Mouse (Mus musculus) layer of hippocampus, postnatal 36 days (tissue): ENCODE measurements around the gene Prmt2. TPM values are rescaled to one million over a fixed set of nuclear protein-coding genes. Genes with fewer than 3 reads are reported as not detected.
A peak's percentile ranks its signal among the peaks of the same experiment; 100 is the strongest.

Source experiments
- DNase-seq, 2 experiments: peaks; one replicate each; pipeline ENCODE4 v3.0.0; 2022
- microRNA-seq, 2 experiments: library from miRNA; unstranded; fragments of <30 nt; microRNA quantifications; one replicate each; pipeline ENCODE4 v1.2.0; 2021
- total RNA-seq, 2 experiments: library from RNA; stranded (reverse); gene quantifications; 2 replicates each; pipeline ENCODE4 v1.2.3; 2021

Gene Prmt2
- total RNA-seq, 2 experiments from 2014 or later = 75.6 to 83.2 TPM

DNA sequence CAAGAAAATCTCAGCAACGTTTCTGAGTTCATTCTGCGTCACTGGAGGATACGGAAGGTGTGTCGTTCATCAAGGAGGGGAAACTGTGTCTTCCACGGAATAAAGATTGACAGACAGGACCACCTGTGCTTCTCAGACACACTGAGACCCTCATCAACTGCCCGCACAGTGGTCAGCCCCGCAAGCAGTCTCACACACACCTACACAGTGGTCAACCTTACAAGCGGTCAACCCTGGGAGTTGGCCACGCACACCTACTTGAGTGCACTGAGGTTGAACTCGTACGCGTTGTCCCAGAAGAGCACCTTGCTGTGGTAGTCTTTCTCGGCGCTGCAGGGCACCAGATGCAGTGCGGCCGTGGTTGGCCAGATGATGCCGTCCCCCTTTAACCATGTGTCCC lies 20.6 kb downstream of the Prmt2 start:
- DNase-seq = no peak

DNA sequence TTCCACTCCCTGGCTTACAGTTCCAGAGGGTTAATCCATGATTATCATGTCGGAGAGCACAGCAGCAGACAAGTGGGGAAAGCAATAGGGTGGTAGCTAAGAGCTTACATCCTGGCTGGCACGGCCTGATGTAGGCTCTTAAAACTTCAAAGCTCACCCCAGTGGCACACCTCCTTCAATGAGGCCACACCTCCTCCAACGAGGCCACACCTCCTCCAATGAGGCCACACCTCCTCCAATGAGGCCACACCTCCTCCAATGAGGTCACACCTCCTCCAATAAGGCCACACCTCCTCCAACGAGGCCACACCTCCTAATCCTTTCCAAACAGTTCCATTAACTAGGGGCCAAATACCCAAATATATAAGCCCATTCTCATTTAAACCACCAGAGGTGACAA lies 23.5 kb downstream of the Prmt2 start:
- no peak for DNase-seq

DNA sequence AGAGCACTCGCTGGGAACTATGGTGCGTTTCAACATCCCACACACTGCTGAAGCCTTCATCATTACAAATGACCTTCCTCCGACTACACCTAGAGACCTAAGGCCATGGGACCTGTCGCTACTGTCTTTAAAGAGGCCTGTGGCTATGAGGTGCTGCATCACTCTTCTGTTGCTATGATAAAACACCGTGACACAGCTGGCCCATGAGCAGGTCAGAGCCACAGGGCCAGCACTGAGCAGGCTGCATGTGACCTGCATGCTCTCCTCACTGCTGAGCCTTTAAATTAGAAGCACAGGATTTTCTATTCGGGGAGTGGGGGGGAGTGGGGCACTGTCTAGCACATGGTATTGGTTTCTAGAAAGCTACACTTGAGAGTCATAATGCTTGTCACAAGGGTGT lies 25.5 kb downstream of the Prmt2 start:
- DNase-seq = no peak

DNA sequence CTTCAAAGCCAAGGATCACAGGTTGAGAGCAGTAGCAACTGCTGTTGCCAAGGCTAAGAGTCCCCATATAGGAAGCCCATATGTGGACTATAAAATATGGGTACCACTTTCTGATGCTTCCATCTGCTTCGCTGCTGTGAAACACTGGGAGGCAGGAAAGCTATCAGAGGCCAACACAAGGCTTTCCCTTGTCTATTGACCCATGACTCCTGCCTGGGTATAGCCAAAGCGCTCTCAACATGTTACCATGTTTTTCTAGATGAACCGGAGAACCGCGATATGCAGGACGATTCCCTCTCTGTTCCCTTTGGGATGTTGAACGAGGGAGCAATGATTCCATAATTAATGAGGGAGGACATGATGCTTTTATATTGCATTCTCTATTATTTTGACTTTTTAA lies 26.9 kb downstream of the Prmt2 start:
- no peak for DNase-seq

DNA sequence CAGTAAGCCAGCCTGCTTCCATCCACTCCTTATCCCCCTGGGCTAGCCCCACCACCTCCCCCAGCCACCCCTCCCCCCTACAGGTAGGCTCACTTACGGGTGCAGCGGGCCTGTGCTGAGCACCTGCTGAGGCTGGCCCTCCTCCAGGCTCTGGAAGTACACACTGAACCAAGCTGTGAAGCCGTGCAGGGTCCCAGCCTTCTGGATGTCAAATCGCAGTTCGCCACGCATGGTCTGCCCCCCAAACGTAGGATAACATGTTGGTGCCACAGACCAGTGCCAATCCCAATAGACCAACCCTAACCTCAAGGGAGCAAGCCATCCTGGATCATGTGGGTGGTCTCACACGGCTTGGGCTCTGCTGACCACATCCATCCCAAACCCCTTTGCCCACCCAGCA lies 28.4 kb downstream of the Prmt2 start:
- DNase-seq = no peak

DNA sequence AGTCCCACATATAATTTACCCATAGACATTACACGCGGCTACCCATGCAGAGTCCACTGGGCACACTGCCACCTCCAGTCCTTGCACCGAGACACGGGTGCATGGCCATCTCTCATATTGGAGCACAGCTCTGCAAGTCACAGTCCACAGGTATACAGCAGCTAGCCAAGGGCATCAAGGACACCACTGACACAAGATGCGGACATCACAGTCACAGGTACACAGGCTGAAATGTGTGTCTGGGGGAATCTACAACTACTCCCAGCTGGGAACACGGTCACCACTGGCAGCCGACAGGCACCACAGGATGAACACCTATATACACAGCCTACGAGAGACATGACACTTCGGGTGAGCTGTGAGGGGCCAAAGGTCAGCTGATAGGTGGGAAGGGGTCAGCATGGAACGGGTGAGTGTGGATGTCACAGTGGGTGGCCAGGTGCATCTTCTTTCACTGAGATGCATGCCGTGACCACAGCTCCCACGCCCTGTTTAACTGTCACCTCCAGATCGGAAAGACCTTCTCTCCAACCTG lies 30.3 kb downstream of the Prmt2 start:
- no peak for DNase-seq

DNA sequence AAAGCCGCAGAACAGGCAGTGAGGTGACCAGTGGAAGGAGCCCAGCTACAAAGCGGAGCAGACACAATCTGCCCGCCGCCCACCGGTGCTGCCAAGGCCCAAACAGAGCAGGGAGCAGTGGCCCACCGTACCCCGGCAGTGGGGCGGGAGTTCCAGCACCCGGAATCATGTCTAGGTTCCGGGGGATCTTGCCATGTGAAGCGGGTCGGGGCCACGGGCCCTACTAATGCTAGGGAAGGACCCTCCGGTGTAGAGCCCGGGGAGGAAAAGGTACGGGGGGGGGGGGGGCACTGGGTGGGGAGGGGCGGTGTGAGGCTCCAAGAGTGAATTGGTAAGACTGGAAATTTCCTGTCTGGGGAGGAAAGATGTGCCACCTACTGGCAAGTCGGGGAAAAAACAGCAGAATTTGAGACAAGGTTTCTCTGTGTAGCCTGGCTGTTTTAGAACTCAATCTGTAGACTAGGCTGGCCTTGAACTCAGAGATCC lies 33.8 kb downstream of the Prmt2 start:
- DNase-seq = peak in 1 of 2 experiments; percentile 32

DNA sequence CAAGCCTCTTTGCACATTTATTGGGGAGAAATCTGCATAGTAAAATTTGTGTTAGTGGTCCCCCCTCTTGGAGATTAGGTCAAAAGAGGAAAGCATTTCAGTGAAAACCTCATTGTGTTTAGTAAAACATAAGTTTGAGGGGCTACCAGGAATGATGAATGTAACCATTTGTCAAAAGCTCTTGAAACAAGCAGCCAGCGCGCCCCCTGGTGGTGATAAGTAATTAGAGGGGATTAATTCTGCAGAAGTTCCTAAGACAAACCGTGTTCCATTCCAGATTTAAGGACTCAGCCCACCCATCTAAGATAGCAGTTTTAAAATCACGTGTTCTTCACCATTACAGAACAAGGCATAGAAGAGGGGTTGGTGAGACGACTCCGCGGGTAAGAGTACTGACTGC lies 35.7 kb downstream of the Prmt2 start:
- DNase-seq = peak; percentile 35 to 64

DNA sequence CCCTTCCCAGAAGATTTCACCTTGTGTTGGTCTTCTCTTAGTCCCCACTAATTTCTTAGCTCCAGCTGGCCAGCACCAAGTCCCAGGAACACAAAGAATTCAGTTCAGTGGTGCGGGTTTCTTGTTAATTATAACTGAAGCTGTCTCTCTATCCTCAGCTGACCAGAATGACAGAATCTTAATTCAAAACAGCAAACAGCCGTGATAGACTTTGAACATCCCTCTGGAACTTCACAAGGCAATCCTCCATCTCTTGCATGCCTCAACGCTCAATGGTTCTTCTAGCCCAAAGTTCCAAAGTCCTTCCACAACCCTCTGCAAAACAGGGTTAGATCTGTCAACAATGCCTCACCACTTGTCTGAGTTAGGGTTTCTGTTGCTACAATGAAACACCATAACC lies 36.2 kb downstream of the Prmt2 start:
- DNase-seq = no peak

DNA sequence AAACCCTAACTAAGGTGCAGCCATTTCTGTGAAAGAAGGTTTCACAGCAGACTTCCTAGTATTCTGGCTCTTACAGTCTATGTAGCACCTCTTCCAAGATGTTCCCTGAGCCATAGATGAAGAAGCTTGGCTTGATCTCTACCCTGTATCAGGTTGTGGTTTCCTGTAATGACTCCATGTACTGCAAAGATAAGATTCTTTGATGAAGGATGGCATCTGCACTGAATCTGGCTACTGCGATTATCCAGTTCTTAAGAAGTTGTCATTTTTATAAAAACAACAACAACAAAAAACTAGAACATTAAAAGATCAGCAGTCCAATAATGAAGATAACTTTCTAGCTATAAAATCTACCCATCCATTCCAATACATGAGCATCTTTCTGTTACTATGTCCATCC lies 49.7 kb downstream of the Prmt2 start:
- no peak for DNase-seq

DNA sequence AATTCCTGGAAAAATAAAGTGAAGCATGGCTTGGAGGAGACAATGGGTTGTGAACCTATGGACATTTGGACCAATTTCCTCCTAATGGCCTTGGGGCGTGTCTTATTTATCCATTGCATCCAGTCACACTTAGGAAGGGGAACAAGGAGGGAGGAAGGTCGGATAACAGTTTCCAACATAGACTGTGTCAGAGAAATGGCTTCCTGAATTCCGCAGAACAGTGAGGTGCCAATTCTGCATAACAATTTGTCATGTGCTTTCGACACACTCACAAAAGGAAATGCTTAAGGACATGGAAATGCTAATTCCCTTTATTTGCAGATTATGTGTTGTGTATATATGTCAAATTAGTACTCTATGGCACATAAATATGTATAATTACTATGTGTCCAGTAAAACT lies 52.4 kb downstream of the Prmt2 start:
- DNase-seq = no peak

DNA sequence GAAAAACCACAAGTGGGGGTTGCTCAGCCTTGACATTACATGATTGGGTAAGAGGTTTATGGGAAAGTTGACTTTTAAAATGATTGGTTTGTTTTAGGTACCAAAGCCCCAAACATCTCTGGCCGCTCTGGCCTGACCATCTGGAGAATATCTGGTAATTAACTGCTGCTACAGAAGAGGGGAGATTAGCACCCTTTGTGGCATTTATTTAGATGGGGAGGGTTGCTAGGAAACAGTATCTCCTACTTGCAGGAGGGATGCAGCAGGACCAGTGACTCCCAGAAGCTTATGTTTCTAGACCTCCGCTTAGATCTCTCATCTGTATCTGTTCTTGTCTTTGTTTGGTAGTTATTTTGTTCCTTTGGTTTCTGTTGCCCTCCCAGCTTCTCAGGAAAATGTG lies 62.8 kb downstream of the Prmt2 start:
- no peak for DNase-seq

DNA sequence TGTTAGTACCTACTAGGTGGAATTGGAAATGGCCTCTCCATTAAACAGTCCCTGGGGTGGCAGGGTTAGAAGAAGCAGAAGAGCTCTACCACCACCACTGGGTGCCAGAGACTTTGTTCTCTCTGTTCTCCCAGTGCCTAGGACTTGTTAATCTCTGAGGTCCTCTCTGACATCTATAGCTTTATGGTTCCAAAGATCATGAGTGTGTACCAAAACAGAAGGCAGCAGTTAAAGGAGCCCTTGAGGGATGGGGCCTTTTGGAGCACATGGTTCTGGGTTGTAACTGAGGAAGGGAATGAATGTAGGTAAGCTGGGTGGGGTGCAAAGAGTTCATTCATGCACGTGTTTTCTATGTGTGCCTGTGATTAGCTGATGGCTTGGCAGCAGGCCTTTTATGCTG lies 79.7 kb downstream of the Prmt2 start:
- DNase-seq = no peak

DNA sequence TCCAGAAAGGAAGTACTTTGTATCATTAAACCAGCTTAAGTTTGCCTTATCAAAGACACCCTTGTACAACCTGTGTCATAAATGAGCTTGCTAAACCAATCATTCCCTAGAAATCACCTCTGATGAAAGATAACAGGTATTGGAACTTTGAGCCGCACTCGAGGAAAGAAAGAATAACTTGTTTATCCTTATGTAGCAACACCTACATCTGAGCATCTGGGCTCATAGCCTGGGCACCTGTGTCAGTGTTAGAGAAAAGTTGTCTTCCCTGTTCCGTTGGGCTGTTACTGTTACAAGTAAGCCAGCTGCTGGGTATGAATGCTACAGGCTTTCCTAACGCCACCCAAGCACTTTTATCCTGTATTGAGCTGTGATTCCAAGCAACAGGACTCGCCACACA lies 80.1 kb downstream of the Prmt2 start:
- DNase-seq = no peak

Small RNAs within 50 kb of the gene (microRNA-seq; reads per million reads assigned to microRNA genes)
- gene Mir678 = 0 reads per million in 2 experiments

Other genes with a start within 250 kb of the Prmt2 start
- 10 to 100 TPM; 16.7 to 18.1 TPM for gene Zfp280b, start 205.2 kb downstream of the Prmt2 start, total RNA-seq
- not detected for gene Slc5a4b, start 126.9 kb downstream of the Prmt2 start, total RNA-seq
- gene Slc5a4a, start 90.4 kb downstream of the Prmt2 start, total RNA-seq = not detected
- gene S100b, start 16.0 kb upstream of the Prmt2 start, total RNA-seq = 100 to 1,000 TPM; 114 to 128 TPM
- 10 to 100 TPM; 49.3 to 56.3 TPM for gene Dip2a, start 107.4 kb upstream of the Prmt2 start, total RNA-seq
- gene AC141477.1, start 202.6 kb upstream of the Prmt2 start, total RNA-seq = not detected
- gene Pcnt, start 204.9 kb upstream of the Prmt2 start, total RNA-seq = 10 to 100 TPM; 20.7 to 24.1 TPM
- not detected for gene 2610028H24Rik, start 211.2 kb upstream of the Prmt2 start, total RNA-seq
- 10 to 100 TPM; 50.8 TPM for gene Mcm3ap, start 231.1 kb upstream of the Prmt2 start, total RNA-seq
- gene Ybey, start 231.2 kb upstream of the Prmt2 start, total RNA-seq = 1 to 10 TPM; 4.4 to 5.1 TPM